Mouse (Mus musculus): ENCODE results near the gene Gpx3.
A peak's percentile ranks its signal among the peaks of the same experiment; 100 is the strongest.

Gpx3 gene

GRCm38 (mm10) chr11:54912503-54913316 is 10.5 kb downstream of the Gpx3 start:
- DNase-seq (ENCODE audit: low spot score), result no peak

GRCm38 (mm10) chr11:54913841-54914240 is 11.6 kb downstream of the Gpx3 start:
- no peak for DNase-seq (ENCODE audit: low spot score)

DNA sequence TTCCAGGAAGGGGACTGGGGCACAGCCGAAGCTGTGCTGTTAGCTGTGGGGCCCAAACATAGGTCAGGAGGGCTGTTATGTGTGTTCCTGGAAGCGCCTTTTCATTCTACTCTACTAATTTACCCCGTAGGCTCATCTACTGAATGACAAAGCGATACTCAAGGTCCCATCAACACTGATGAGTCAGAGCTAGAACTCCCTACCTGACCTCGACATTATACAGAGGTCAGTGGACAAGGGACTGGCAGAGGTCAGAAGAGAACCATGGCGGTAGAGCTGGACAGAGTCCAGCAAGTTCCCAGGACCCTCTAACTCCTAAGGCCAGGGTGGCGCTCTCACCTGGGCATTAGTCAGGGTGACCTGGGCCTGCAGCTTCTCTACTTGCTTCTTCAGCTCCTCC is 15.2 kb downstream of the Gpx3 start:
- no peak for DNase-seq (ENCODE audit: low spot score)

DNA sequence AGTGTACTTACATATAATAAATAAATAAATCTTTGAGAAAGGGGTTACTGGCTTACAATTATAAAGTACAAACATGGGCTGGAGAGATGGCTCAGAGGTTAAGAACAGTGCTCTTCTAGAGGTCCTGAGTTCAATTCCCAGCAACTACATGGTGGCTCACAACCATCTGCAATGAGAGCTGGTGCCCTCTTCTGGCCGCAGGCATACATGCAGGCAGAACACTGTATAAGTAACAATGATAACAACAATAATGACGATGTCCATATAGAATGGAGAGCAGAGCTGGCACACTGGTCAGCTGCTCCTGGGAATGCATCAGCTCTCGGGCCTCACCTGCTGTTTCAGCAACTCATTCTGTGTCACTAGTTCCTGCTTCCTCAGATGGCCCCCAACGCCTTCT is 16.0 kb downstream of the Gpx3 start:
- DNase-seq (ENCODE audit: low spot score), result no peak

- no peak for DNase-seq (ENCODE audit: low spot score)
Observed at GRCm38 (mm10) chr11:54920127-54920972, 18.1 kb downstream of the Gpx3 start.

DNA sequence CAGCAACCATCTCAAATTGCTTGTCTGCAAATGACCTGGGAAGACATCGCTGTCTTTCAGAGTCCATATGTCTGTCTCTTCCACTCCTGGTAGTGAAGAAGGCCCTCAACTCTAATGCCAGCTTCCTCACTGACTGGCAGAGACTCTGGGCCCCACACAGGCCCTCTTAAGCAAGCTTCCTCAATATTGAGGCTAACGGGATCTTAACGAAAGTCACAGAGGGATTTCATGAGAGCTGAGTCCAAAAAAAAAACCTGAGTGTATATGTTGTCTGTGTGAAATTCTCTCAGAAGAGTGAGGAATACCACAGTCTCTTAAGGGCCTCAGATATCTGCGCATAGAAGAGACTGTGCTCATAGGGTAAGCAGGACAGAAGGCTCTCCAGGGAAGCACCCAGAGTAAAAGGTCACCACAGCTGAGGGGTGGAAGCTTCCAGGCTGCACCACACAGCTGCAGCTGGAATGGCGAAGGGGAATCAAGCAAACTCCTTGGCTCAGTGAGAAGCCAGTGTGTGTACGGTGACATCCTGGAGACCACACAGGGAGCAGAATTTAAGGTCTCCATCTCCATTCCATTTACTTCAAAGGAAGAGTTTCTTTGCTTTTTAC is 18.8 kb downstream of the Gpx3 start:
- no peak for DNase-seq (ENCODE audit: low spot score)

DNA sequence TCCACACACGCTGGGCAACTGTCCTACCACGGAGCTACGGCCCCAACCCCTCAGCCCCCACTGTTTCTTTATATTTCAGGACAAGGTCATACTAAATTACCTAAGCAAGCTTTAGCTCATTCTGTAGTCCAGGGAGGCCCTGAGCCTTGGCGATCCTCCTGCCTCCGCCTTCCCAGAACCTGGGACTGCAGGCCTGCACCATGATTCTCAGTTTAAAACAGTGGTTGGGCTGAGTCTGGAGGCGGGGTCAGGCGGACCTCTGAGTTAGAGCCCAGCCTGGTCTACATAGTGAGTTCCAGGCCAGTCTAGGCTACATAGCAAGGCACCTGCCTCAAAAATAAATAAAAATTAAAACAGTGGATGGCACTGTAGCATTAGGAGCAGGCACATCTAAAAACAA is 19.5 kb downstream of the Gpx3 start:
- no peak for DNase-seq (ENCODE audit: low spot score)

GRCm38 (mm10) chr11:54922488-54922887 is 20.2 kb downstream of the Gpx3 start:
- no peak for DNase-seq (ENCODE audit: low spot score)

GRCm38 (mm10) chr11:54924145-54924544 is 21.9 kb downstream of the Gpx3 start:
- no peak for DNase-seq (ENCODE audit: low spot score)

GRCm38 (mm10) chr11:54927346-54928140 is 25.3 kb downstream of the Gpx3 start:
- DNase-seq (ENCODE audit: low spot score), result peak; percentile 66

GRCm38 (mm10) chr11:54928219-54928618 is 26.0 kb downstream of the Gpx3 start:
- no peak for DNase-seq (ENCODE audit: low spot score)

DNA sequence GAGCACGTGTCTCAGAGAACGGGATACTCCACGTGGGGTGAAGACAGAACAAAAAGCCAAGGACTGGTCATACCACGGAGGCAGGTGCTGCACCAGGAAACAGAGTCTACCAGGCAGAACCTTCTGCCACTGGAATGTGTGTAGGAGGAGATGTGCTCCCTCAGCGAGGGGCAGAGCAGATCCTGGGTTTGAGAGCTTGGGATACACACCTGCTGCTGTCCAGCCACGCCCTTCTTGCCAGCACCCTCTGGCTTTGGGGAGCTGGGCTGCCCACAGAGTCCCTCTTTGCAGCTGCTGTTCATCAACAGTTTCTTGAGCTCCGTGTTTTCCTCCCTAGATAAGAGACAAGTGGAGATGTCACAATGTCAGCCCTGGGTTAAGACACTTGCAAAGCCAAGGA is 26.6 kb downstream of the Gpx3 start:
- DNase-seq (ENCODE audit: low spot score), result no peak

DNA sequence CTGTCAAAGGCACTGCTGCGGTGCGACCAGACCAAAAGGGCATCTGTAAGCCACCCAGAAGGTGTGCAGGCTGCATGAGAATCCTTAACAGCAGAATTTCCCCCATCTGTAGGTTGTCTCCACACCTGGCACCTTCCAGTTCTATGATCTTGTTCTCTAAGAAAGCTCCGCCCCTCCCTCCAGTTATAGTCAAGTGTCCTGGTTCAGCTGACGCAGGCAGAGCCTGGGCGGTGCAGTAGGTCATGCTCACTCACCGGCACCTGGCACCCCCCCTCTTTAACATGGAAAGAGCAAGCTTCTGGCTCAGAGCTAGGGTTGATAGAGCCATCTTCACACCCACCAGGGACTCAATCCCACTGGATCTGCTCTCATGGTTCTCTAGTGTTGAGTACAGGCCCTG is 27.0 kb downstream of the Gpx3 start:
- DNase-seq (ENCODE audit: low spot score), result no peak

DNA sequence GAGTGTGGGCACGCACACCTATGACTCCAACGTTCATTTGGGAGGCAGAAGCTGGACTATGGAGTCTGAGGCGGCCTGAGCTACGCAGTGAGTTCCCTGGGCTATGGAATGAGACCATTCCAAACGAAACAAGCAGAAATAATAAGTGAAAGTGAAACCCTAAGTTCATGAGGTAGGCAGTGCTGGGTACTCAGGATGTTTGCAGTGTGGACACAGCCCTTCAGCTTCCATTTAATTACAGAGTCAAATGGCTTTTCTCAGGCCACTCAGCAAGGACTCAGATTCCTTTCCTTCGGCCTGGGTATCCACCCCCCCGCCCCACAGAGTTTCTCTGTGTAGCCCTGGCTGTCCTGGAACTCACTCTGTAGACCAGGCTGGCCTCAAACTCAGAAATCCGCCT is 27.5 kb downstream of the Gpx3 start:
- DNase-seq (ENCODE audit: low spot score), result no peak

- peak; percentile 50 for DNase-seq (ENCODE audit: low spot score)
Observed at GRCm38 (mm10) chr11:54930318-54930979, 28.2 kb downstream of the Gpx3 start.

DNA sequence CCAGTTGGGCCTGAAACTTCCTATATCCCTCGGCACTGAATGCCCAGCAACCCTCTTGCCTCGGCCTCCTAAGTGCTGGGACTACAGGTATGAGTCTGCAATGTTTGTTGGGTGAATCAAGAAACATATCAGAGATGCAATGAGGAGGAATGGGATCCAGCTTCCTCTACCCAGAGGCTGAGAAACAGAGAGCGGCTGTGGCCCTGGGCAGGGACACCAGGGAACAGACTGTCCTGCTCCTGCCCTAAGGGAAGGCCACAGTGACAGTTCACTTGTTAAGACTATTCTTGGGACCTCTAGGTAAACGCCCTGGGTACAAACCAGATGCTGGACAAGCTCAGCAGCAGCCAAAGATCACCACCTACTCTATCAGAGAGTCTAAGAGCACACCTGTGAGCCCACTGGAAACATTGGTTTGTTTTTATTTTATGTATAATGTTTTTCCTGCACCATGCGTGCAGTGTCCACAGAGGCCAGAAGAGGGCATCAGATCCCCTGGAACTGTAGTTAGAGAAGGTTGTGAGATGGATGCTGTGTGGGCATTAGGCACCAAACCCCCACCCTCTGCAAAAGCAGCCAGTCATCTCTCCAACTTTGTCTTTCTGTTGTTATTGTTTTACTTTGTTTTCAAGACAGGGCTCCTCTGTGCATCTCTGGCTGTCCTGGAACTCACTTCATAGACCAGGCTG is 29.3 kb downstream of the Gpx3 start:
- peak; percentile 53 for DNase-seq (ENCODE audit: low spot score)

DNA sequence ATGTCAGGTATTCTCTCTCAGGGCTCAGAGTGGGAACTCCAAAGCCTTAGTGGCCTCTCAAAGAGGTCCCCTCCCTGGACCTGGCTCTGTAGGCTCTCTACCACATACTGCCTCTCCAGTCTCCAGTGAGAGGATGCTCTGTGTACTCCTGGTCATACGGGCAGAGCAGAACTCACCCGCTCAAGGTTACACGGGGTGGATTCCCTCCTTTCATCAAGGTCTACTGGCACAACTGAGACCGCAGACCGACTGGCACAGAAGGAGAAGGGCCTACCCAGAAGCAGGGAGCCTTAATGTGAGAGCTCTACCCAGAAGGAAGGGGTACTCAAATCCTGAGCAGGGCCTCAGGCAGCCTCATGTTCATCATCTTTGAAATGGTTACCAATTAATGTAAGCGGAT is 30.3 kb downstream of the Gpx3 start:
- DNase-seq (ENCODE audit: low spot score), result no peak

DNA sequence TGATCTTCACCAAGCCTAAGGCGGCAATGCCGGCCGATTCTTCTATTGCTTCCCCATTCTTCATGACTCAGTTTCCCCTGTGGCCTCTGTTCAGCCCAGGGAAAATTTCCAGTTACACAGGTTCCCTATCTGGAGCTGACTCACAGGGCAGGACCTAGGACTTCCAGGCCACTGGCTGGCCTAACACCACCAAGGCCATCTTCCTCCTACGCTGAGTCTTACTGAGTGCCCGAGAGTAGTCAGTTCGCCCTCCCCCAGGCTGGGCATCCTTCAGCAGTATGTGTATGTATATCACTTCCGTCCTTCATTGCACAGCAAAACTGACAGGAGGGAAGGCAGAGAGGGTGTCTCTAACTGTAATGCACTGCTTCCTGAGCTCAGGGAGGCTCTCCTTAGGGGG is 31.9 kb downstream of the Gpx3 start:
- no peak for DNase-seq (ENCODE audit: low spot score)

DNA sequence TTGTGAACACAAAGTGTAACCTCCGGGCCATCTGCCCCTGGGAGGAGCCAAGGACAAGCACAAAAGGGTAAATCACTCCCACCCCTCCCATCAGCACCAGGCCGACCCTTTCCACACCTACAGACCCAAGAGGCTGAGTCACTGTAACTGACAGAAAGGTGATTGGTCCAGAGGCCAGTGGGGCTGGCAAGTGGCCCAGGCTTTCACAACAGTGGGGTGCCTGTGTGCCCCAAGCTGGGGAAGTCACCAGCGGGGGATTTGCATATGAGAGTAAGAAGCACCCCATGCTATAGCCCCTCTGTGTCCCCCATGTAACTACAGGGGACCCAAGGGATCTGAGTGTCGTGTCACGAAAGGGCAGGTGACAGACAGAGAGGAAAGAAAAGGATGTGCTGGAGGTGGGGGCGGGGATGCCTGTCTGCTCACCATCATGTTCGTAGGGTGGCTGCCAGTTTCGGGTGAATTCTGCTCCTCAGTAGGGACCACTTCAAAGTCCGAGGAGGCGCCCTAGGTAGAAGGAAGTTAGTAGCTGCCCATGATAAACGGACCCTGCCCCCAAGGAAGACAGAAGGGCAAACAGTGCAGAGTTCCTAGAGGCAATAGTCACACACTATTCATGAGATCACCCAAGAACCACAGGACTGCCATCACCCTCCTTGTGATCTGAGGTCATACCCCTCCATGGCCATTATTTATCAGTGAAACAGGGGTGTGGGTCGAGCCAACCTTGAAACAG is 34.0 kb downstream of the Gpx3 start:
- DNase-seq (ENCODE audit: low spot score), result no peak

DNA sequence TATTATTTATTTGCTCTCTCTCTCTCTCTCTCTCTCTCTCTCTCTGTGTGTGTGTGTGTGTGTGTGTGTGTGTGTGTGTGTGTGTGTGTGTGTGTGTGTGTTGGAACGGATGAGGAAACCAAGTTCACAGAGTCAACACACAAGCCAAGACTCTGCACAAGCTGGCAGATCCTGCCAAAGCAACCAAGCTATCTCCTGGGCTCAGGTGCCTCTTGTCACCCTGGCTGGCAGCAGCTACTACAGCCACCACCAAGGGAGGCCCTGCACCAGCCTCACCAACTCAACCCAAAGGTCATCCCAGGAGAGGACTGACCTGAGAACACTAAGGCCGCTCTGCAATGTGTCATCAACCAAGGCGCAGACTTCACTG is 34.5 kb downstream of the Gpx3 start:
- DNase-seq (ENCODE audit: low spot score), result no peak
